Mouse (Mus musculus): Measurements from ENCODE around the gene Msh3. TPM values are rescaled to one million over a fixed set of nuclear protein-coding genes. Genes with fewer than 3 reads are reported as not detected.

Gene Msh3
- total RNA-seq, 2 experiments from 2014 or later = 11.6 to 12.0 TPM

Other genes with a start within 250 kb of the Msh3 start
- 1 to 10 TPM; 3.0 to 4.5 TPM for gene Rasgrf2, start 223.3 kb downstream of the Msh3 start, total RNA-seq (2021)
- gene Gm20379, start 49.0 kb downstream of the Msh3 start, total RNA-seq (2021) = not detected
- under 1 TPM; 0.69 to 0.92 TPM for gene Dhfr, start 277 bp downstream of the Msh3 start, total RNA-seq (2021)
- gene Ankrd34b, start 70.9 kb upstream of the Msh3 start, total RNA-seq (2021) = not detected
- 1 to 10 TPM; 1.9 to 2.6 TPM for gene Fam151b, start 129.0 kb upstream of the Msh3 start, total RNA-seq (2021)
- gene Zfyve16, start 175.9 kb upstream of the Msh3 start, total RNA-seq (2021) = 1 to 10 TPM; 7.1 to 8.0 TPM
- not detected for gene Spz1, start 221.2 kb upstream of the Msh3 start, total RNA-seq (2021)

Measured in gastrocnemius, postnatal 36 days (tissue).